Mouse (Mus musculus) bone marrow macrophage, adult 2 months (primary cell): ENCODE measurements around the gene Tceal3. TPM values are rescaled to one million over a fixed set of nuclear protein-coding genes. Genes with fewer than 3 reads are reported as not detected.
A peak's percentile ranks its signal among the peaks of the same experiment; 100 is the strongest.
"Not testable (repeated sequence)": the region's sequence is repeated elsewhere in the genome, so short reads cannot be mapped to it uniquely, and the experiment has no call there.

Experiments used
- H3K27ac ChIP-seq: 2 replicates; pipeline ENCODE4 v1.5.1; 2012; ENCODE audit warnings: low read depth, low read length; ENCODE audit not compliant: insufficient read depth
- H3K4me1 ChIP-seq: 2 replicates; pipeline ENCODE4 v1.6.1; 2012; ENCODE audit warnings: low read length; ENCODE audit not compliant: control insufficient read depth, insufficient read depth
- H3K4me3 ChIP-seq: 2 replicates; pipeline ENCODE4 v1.5.1; 2012; ENCODE audit warnings: mild to moderate bottlenecking, low read length, moderate library complexity; ENCODE audit not compliant: insufficient read depth
- CTCF ChIP-seq: IDR thresholded peaks from 2 replicates; pipeline ENCODE4 v1.5.1; 2012; ENCODE audit warnings: low read depth, mild to moderate bottlenecking, low read length, moderate library complexity
- POLR2A ChIP-seq: IDR thresholded peaks from 2 replicates; pipeline ENCODE4 v1.6.1; 2012; ENCODE audit warnings: mild to moderate bottlenecking, low read depth, low read length, borderline replicate concordance
- polyA plus RNA-seq: library from polyadenylated mRNA; stranded (reverse); fragments of >200 nt; gene quantifications from 2 replicates; pipeline ENCODE4 v1.2.4, GENCODE M21; 2012; ENCODE audit not compliant: missing spikeins, insufficient read depth, insufficient read length

Tceal3 gene
- polyA plus RNA-seq, 1 experiment, result not detected

- TF ChIP-seq CTCF, result no peak
- no peak overlapping the region for H3K27ac ChIP-seq
These were observed 102.6 kb downstream of the Tceal3 start for GRCm38 (mm10) chrX:136693196-136693595.

GRCm38 (mm10) chrX:136707446-136708167 is 117.0 kb downstream of the Tceal3 start, which contains the start of gene Tceal1:
Gene Tceal1 (plus strand): TSS chrX:136707982.
- Histone ChIP-seq H3K27ac (no peak within 1 kb of the TSS), H3K4me1 (no peaks in the 10 kb centered on the region), H3K4me3 (peak within 1 kb of the TSS; percentile 56)
- TF ChIP-seq CTCF (no peak), POLR2A (no peak)

More at GRCm38 (mm10) chrX:136693196-136693595, 102.6 kb downstream of the Tceal3 start:
- no peak overlapping the region for H3K4me3 ChIP-seq
- no peaks in the 10 kb centered on the region for H3K4me1 ChIP-seq

GRCm38 (mm10) chrX:136708168-136708681 is 117.6 kb downstream of the Tceal3 start:
- Histone ChIP-seq H3K27ac (no peak overlapping the region), H3K4me1 (no peaks in the 10 kb centered on the region), H3K4me3 (peak overlapping the region; percentile 56)
- TF ChIP-seq POLR2A (no peak), CTCF (no peak)

GRCm38 (mm10) chrX:136708782-136709181 is 118.1 kb downstream of the Tceal3 start:
- H3K27ac ChIP-seq, result no peak overlapping the region
- no peak overlapping the region for H3K4me3 ChIP-seq
- TF ChIP-seq CTCF, result no peak
- no peak for TF ChIP-seq POLR2A

GRCm38 (mm10) chrX:136714742-136715474 is 124.3 kb downstream of the Tceal3 start:
- H3K27ac ChIP-seq, H3K4me3 ChIP-seq, H3K4me1 ChIP-seq: not testable (repeated sequence)

More at GRCm38 (mm10) chrX:136708782-136709181, 118.1 kb downstream of the Tceal3 start:
- no peaks in the 10 kb centered on the region for H3K4me1 ChIP-seq

Other genes with a start within 250 kb of the Tceal3 start
- not detected in 2 replicates for gene Kir3dl1, start 72.8 kb upstream of the Tceal3 start, polyA plus RNA-seq
- not detected in 2 replicates for gene Kir3dl2, start 46.8 kb upstream of the Tceal3 start, polyA plus RNA-seq
- 1.7 and 2.1 TPM in 2 replicates for gene Tceal1, start 117.1 kb downstream of the Tceal3 start, polyA plus RNA-seq
- 185 TPM in 2 replicates for gene Morf4l2, start 152.8 kb downstream of the Tceal3 start, polyA plus RNA-seq
- gene Glra4, start 189.3 kb downstream of the Tceal3 start, polyA plus RNA-seq, result not detected in 2 replicates
- 0.31 and 0.53 TPM in 2 replicates for gene Plp1, start 231.8 kb downstream of the Tceal3 start, polyA plus RNA-seq